Mouse (Mus musculus) monocyte, adult 2 months (primary cell): ENCODE measurements around the gene Lsr.

Experiments
- DNase-seq, 2 experiments: peaks; one replicate each; pipeline ENCODE4 v3.0.0; 2022; ENCODE audit warnings: low spot score in 2 of 2, low read depth in 1 of 2

The Lsr gene

GRCm38 (mm10) chr7:30973251-30973500 is at the start of gene Lsr:
Gene Lsr, minus strand, starts transcription at chr7:30973464.
- DNase-seq, result no peak

GRCm38 (mm10) chr7:31017104-31017901 is 44.0 kb upstream of the Lsr start:
- DNase-seq, result no peak

GRCm38 (mm10) chr7:31012971-31013370 is 39.7 kb upstream of the Lsr start:
- DNase-seq, result no peak

GRCm38 (mm10) chr7:31008889-31009288 is 35.6 kb upstream of the Lsr start:
- DNase-seq, result no peak

- DNase-seq, result peak in 1 of 2 experiments; percentile 16
Measured at GRCm38 (mm10) chr7:31008175-31008574, 34.9 kb upstream of the Lsr start.

GRCm38 (mm10) chr7:31007775-31008174 is 34.5 kb upstream of the Lsr start:
- DNase-seq, result no peak

DNA sequence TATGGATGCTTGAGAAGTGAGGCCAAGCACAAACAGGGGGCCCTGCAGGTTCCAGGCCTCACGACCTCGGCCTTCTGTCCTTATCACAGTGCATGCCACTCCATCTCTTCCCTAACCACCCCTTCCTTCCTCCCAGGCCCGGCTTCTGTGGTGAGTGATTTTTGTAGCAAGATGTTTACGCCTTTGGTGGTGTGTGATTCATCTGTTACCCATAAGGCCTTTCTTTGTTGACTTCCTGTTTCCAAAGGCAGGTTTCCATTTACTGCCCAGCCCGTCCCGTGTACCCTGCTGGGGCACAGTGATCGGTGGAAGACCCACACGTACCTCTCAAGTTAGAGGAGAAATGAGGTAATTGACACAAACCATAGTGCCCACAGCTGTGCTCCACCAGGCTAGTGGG is 29.4 kb upstream of the Lsr start:
- DNase-seq, result peak; percentile 60 to 65

DNA sequence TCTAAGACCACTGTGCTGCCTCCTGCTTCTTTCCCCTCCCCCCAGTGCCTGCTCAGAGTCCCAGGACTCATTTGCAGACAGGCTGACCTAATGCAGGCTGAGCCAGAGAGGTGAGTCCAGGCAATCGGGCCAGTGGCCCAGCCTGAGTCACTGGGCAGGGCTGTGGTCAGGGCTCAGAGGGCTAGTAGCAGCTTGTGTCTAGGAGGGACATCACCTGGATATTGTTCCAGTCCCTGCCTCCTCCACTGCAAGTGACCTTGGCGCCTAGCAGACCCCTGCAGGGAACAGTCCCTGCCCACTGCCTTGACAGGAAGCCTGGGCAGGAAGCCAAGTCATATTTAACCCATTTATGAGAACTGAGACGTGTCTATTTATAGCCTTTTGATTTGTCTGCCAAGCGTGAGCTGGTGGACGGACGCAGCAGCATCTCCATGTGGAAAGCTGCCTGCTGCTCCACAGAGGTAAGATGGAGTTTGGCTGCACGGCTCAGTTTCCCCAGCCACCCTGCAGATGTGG is 27.3 kb upstream of the Lsr start:
- DNase-seq, result peak; percentile 11 to 30

DNA sequence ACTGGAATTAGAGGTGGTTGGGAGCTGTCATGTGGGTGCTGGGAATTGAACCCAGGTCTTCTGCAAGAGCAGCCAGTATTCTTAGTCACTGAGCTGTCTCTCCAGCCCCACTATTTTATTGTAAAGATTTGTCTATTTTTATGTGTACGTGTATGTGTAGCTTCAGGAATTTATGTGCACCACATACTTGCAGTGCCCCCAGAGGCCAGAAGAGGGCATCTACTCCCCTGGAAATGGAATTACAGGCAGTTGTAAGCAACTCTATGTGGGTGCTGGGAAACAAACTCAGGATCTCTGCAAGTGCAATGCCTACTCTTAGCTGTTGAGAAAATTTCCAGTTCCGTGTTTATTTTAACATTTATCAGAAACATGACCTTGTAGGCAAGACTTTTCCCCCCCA is 23.2 kb upstream of the Lsr start:
- no peak for DNase-seq

DNA sequence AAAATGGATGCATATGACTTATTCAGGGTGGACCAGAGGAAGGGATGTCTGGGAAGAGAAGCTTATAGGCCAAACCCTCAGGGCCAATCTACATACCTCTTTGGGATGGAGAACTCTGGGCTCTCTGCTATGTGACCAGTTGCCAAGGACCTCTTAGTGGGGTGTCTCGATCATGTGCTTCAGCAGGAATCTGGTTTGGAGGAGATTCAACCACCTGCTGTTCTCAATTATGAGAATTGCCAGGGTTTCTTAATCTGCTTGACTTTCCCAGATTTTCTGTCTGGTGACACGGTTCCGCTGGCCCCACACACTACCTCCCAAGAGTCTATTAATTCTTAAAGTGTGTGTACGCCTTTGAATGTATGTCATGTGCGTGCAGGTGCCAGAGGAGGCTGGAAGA is 20.7 kb upstream of the Lsr start:
- DNase-seq, result no peak

- DNase-seq, result no peak
Measured at GRCm38 (mm10) chr7:30992148-30992547, 18.9 kb upstream of the Lsr start.

- DNase-seq, result no peak
Measured at GRCm38 (mm10) chr7:30988519-30989162, 15.4 kb upstream of the Lsr start.

GRCm38 (mm10) chr7:30985357-30985756 is 12.1 kb upstream of the Lsr start:
- no peak for DNase-seq

DNA sequence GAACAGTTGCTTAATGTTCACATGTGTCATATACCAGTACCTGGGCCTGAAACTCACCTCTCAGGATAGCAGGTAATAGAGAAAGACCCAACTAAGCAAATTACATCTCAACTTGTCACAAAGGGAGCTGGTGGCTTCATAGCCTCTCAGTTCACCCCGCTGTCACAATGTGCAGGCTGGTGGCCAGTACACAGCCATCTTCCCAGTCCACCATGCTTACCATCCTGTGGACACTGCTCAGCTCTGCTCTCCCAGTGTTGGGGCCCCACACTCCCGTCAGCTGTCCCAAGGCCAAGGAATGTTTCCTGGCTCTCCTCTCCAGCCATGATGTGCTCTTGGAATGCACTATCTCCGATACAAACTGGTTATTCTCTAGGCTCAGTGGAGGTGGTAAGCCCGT is 8.4 kb upstream of the Lsr start:
- DNase-seq, result no peak

DNA sequence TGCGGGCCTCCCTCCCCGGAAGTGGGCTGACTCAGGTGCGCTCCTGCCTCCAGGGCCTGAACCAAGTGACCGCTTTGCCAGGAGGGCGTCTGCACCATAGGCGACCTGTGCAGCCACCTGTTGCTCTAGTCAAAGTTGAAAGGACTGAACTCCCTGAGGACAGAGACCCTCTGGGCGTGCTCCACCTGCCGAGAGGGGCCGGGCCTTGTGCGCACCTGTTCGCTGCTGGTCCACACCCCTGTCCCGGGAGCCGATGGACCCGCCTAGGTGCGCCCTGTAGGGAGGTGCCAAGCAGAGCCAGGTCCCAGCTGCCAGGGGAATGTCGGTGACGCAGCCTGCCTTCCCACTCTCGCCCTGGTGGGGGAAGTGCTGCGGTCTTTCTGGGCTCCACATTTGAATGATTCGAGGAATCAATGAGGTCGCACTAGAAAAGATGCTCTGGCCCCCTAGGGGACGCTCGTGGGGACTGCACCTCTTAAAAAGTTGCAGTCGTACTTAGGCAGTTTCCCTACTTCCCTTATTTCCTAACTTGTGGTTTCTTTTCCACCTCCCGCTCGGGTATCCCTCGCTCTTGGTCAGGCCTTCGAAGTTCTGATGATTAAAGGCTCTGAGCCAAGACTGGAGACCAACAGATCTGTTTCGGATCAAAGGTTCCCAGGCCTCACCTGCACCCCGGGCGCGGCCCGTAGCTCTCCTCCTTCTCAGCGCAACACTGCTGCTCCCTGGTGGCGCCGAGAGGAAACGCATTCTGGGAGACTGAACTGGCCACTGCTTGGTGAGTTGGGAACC is 431 bp upstream of the Lsr start, which contains the start of gene Fam187b:
TSS of gene Fam187b (plus strand) at position 290 of the 789 bp plus-strand sequence.
- DNase-seq, result peak; percentile 85 to 87

- peak in 1 of 2 experiments; percentile 28 for DNase-seq
Measured at GRCm38 (mm10) chr7:30972426-30973250, 626 bp downstream of the Lsr start.

- no peak for DNase-seq
Measured at GRCm38 (mm10) chr7:30971901-30972300, 1.4 kb downstream of the Lsr start.

DNA sequence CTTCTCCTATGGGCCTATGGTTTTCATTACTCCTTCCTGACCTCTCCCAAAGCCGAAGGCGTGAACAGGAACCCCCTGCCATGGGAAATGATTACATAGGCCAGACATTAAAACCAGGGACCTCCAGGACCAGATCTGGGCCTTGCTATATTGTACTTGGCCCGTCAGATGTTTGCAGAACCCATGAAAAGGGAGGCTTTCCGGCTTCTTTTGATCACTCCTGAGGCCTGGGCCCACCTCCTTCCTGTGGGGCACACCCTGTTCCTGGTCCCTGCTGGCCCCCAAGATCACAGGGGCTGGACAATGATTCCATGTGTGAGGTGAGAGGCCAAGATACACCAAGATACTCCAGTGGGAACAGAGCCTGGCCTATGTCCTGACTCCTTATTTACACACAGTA is 4.1 kb downstream of the Lsr start:
- no peak for DNase-seq

GRCm38 (mm10) chr7:30968611-30969010 is 4.7 kb downstream of the Lsr start:
- no peak for DNase-seq

DNA sequence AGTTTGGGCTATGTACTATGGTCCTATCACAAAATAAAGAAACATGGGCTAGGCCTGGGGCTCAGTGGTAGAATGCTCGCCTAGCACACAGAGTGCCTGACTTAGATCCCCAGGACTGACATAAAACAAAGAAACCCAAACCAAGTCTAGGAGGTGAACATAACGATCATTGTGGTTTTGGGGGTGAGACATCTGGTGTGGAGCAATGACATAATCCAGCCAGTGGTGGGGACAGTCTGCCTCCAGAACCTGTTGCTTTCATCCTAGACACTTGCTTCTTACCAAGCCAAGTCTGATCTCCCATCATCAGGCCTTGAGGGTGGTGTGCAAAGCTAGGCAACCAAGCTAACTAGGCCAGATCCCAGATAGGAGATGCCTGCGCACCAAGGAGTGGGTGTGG is 6.6 kb downstream of the Lsr start:
- DNase-seq, result no peak

DNA sequence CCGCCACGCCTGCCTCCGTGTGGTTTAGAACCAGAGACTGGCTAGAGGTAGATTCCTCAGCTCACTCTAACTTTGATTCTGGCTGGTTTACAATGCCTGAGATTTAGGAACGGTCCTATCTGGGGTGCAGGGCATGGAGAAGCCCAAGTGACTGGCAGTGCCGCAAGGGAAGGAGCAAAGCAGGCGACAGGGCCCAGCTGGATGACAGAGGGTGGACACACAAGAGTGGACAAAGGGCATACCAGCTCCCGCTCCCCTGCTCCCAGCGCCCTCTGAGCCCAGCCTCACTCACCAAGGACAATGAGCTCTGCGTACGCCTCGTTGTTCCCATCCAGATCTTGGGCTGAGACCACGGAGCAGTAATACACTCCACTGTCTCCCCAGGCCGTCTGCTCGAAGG is 7.6 kb downstream of the Lsr start:
- DNase-seq, result no peak
